Mouse (Mus musculus) hindbrain, embryonic 13.5 days (tissue): ENCODE results near the gene Arhgef28. TPM values are rescaled to one million over a fixed set of nuclear protein-coding genes. Genes with fewer than 3 reads are reported as not detected.

ENCODE experiments used
- ATAC-seq: fragments of 200-750 bp; cut with Nextera tagmentation; 2 replicates; pipeline ENCODE4 v1.8.0; 2017; ENCODE audit warnings: moderate TSS enrichment; ENCODE audit not compliant: low FRiP score
- H3K27ac ChIP-seq: fragments of 300-500 bp; sonication (generic); 2 replicates; pipeline ENCODE4 v1.5.1; 2015; ENCODE audit warnings: inconsistent platforms, mild to moderate bottlenecking, moderate library complexity
- H3K27me3 ChIP-seq: fragments of 300-500 bp; sonication (generic); 2 replicates; pipeline ENCODE4 v1.6.1; 2015; ENCODE audit warnings: mild to moderate bottlenecking, inconsistent platforms
- H3K36me3 ChIP-seq: fragments of 300-500 bp; sonication (generic); 2 replicates; pipeline ENCODE4 v1.6.1; 2015; ENCODE audit warnings: mild to moderate bottlenecking, inconsistent platforms
- H3K4me1 ChIP-seq: fragments of 300-500 bp; sonication (generic); replicated peaks from 2 replicates; pipeline ENCODE4 v1.6.1; 2015; ENCODE audit warnings: inconsistent platforms
- H3K4me2 ChIP-seq: fragments of 300-500 bp; sonication (generic); 2 replicates; pipeline ENCODE4 v1.6.1; 2015; ENCODE audit warnings: inconsistent platforms, mild to moderate bottlenecking, moderate library complexity
- H3K4me3 ChIP-seq: fragments of 300-500 bp; sonication (generic); 2 replicates; pipeline ENCODE4 v1.5.1; 2015; ENCODE audit warnings: mild to moderate bottlenecking, inconsistent platforms
- H3K9ac ChIP-seq: fragments of 300-500 bp; sonication (generic); 2 replicates; pipeline ENCODE4 v1.6.1; 2015; ENCODE audit warnings: mild to moderate bottlenecking, inconsistent platforms
- H3K9me3 ChIP-seq: fragments of 300-500 bp; sonication (generic); 2 replicates; pipeline ENCODE4 v1.6.1; 2016; ENCODE audit warnings: inconsistent platforms
- WGBS: fragments of 180-500 bp; shearing (Covaris S2); methylation state at CpG from one replicate; pipeline ENCODE4 v1.1.7; 2015; 5-methylcytosine and 5-hydroxymethylcytosine counted together
- polyA plus RNA-seq: library from polyadenylated mRNA; unstranded; fragments of >200 nt; fragmentation: Nextera tagmentation; extraction: Ambion mirVana; gene quantifications from 2 replicates; pipeline ENCODE4 v1.2.1, GENCODE M21; 2015

Gene Arhgef28
- polyA plus RNA-seq, 1 experiment from 2014 or later: 15.9 TPM

DNA sequence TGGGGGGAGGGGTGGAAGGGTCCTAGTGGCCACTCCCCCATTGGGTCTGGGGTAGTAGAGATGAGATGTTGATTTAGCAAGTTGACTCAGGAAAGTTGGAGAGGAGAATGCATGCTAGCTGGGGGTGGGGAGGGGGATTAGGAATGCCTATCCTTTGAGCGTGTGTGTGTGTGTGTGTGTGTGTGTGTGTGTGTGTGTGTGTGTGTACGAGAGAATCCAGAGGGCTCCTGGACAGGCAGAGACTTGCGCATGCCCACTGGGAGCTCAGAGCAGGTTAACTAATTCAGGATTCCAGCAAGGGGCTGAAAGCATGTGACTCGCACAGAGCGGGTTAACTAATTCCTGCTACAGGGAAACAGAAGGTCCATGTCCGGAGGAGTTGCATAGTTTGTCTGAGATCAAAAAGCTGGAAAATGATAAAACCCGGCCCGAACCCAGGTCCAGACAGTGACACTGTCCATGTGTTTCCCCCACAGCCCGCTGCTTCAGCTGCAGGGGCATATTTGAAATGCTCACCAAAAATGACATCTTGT, 241.3 kb downstream of the Arhgef28 start:
- no peak overlapping the region for H3K27ac ChIP-seq
- no peak overlapping the region for H3K4me3 ChIP-seq
- no peak overlapping the region for H3K9ac ChIP-seq
- no peaks in the 10 kb centered on the region for H3K9me3 ChIP-seq
- H3K4me2 ChIP-seq: no peak overlapping the region
- H3K4me1 ChIP-seq: no peaks in the 10 kb centered on the region
- no peak for ATAC-seq
- H3K27me3 ChIP-seq: 0 out of 2 replicates have a peak, but pooled peaks cover 3% of the 10 kb centered on the region
- peaks cover 6% of the 10 kb centered on the region; the same call in 1 of the 2 replicates for H3K36me3 ChIP-seq
- 61% methylated on average over 9 of the region's 9 CpGs for WGBS

DNA sequence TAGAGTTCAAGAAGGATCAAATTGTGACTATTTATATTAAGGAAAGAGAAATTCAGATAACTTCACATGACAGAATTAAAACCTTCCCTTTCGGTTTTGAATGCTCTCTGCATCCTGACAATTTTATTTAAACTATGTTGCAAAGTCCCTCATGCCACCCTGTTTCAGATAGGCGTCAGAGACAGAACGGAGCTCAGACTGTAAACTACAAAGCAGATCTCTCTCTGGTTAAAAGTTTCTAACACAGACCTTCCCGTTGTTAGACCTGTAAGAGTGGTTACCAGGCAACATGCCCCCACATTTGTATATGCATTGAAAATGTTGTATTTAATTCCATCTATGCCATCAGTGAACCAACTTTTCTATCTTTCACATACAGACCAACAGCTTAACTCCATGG, 246.1 kb downstream of the Arhgef28 start:
- no peak overlapping the region for H3K27ac ChIP-seq
- 69% methylated on average over 4 of the region's 4 CpGs for WGBS
- peaks cover 15% of the 10 kb centered on the region for H3K4me1 ChIP-seq
- H3K9ac ChIP-seq: no peak overlapping the region
- peaks cover 7% of the 10 kb centered on the region; the same call in 1 of the 2 replicates for H3K27me3 ChIP-seq
- no peak for ATAC-seq
- H3K9me3 ChIP-seq: no peaks in the 10 kb centered on the region
- no peak overlapping the region for H3K4me2 ChIP-seq
- H3K36me3 ChIP-seq: no peaks in the 10 kb centered on the region; the same call in 1 of the 2 replicates
- H3K4me3 ChIP-seq: no peak overlapping the region

DNA sequence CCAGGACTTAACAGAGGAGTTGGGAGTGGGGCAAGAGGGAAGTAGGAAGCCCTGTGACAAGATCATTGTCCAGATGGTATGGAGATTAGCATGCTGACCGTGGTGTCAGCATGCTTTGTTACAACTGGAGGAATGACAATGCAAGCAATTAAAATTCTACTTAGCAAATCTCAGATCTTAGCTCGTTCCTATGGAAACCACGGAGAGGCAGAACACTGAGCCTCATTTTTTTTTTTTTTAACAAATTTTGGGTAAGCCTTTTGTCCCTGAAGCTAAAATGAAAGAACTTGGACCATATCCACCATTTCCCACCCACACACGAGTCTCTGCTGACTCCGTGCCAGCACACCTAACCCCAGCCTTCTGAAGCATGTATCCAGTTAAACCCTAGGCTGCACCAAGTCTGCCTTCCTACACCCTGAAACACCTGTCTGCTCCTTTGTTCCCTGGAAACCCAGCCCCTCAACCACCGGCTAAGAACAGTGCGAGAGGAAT, 246.8 kb downstream of the Arhgef28 start:
- no peak overlapping the region for H3K9ac ChIP-seq
- no peak overlapping the region for H3K4me2 ChIP-seq
- H3K27ac ChIP-seq: no peak overlapping the region
- H3K9me3 ChIP-seq: no peaks in the 10 kb centered on the region
- peaks cover 15% of the 10 kb centered on the region for H3K4me1 ChIP-seq
- H3K4me3 ChIP-seq: no peak overlapping the region
- no peaks in the 10 kb centered on the region; the same call in 1 of the 2 replicates for H3K36me3 ChIP-seq
- H3K27me3 ChIP-seq: peaks cover 7% of the 10 kb centered on the region; the same call in 1 of the 2 replicates
- WGBS: 12% methylated on average over 7 of the region's 7 CpGs
- peak; percentile 57; the same call in 1 of the 2 replicates for ATAC-seq

DNA sequence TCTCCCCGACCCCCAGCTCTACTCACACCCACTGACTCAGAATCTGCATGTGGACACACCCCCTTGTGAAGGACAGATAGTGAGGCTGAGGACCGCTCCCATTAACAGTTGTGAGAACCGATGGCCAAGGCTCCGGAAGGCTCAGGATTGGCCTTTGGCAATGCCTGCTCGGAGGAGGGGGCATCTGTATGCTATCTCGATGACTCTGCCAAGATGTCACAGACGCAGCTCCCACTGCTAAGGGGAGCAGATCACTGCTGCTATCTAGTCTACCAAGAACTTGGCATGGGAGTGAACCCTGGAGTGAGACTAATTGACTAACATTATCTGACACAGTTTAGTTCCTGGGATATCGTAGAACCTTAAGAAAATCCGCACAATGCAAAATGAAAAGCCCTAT, 250.5 kb downstream of the Arhgef28 start:
- no peak overlapping the region for H3K4me3 ChIP-seq
- no peaks in the 10 kb centered on the region for H3K9me3 ChIP-seq
- peaks cover 15% of the 10 kb centered on the region for H3K4me1 ChIP-seq
- H3K27ac ChIP-seq: no peak overlapping the region
- ATAC-seq: no peak
- no peak overlapping the region for H3K4me2 ChIP-seq
- H3K36me3 ChIP-seq: peaks cover 4% of the 10 kb centered on the region
- WGBS: 45% methylated on average over 9 of the region's 9 CpGs
- H3K27me3 ChIP-seq: peaks cover 4% of the 10 kb centered on the region; the same call in 1 of the 2 replicates
- H3K9ac ChIP-seq: no peak overlapping the region

DNA sequence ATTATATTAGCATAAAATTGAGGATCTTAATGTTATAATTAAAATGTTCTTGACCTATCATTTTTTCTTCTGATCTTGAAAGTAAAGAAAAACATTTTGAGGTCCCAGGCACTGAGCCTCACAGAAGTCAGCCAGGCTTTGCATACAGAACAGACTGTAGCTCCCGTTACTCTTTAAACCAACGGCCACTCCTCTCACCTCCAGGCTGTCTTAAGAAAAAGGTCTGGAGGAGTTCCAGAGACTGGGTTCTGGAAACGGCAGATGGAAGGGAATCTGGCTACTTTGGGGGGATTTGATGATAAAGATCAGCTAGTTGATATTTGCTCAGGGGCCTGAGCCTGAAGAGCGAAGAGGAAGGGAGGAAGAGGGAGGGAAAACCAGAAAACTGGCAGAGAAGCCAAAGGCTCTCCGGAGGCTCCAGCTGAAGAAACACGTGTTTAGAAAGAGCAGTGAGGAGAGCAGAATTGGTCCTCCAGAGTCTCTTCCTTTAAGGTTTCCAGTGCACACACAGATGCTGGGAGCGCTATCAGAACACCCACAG, 251.2 kb downstream of the Arhgef28 start:
- Histone ChIP-seq H3K27ac (no peak overlapping the region), H3K9ac (no peak overlapping the region), H3K36me3 (peaks cover 4% of the 10 kb centered on the region), H3K4me2 (no peak overlapping the region), H3K27me3 (peaks cover 3% of the 10 kb centered on the region; the same call in 1 of the 2 replicates), H3K9me3 (no peaks in the 10 kb centered on the region), H3K4me1 (peaks cover 15% of the 10 kb centered on the region), H3K4me3 (no peak overlapping the region)
- WGBS: 44% methylated on average over 7 of the region's 7 CpGs
- ATAC-seq: no peak

DNA sequence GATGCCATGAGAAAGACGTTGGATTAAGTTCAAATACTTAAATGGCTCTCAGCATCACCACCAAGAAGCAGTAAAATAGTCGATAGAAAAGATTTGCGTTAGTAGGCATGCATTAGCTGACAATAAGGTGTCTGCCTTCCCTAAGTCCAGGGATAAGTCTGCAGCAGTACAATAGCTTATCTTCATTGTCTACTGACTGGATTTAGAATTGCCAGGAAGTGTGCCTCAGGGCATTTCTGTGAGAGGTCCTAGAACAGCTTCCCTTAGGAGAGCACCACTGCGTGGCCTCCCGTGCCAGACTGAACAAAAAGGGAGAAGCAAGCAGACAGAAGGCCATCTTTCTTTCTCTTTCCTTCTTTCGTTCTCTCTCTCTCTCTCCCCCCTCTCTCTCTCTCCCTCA, 252.2 kb downstream of the Arhgef28 start:
- H3K9me3 ChIP-seq: no peaks in the 10 kb centered on the region

DNA sequence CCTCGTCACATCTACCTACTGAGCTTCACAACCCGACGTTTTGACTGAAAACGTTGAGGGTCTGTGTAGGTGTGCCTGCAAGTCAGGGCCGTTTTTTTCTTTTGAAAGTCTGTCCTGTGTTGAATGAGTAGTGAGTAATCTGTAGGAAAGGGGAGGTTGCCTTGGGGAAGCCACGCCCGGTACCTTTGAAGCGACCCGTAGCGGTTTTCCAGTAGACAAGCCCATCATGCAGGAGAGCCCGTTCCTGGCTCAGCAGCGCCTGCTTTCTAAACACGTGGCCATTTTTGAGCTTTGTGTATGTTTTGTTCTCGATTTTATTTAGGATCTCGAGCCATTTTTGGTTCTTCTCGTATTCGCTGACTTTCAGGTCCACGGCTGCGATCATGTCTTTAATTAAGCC, 252.7 kb downstream of the Arhgef28 start:
- Histone ChIP-seq H3K4me3 (no peak overlapping the region), H3K4me2 (no peak overlapping the region), H3K4me1 (peaks cover 5% of the 10 kb centered on the region), H3K9ac (no peak overlapping the region), H3K9me3 (no peaks in the 10 kb centered on the region), H3K27ac (no peak overlapping the region), H3K27me3 (peaks cover 3% of the 10 kb centered on the region; the same call in 1 of the 2 replicates), H3K36me3 (peaks cover 4% of the 10 kb centered on the region)
- ATAC-seq: no peak
- 91% methylated on average over 19 of the region's 19 CpGs for WGBS

More for the DNA sequence above, 252.2 kb downstream of the Arhgef28 start:
- H3K27me3 ChIP-seq: peaks cover 3% of the 10 kb centered on the region; the same call in 1 of the 2 replicates
- no peak overlapping the region for H3K9ac ChIP-seq
- no peak overlapping the region for H3K4me2 ChIP-seq
- no peak overlapping the region for H3K4me3 ChIP-seq
- no peak overlapping the region for H3K27ac ChIP-seq
- 56% methylated on average over 6 of the region's 6 CpGs for WGBS
- peaks cover 4% of the 10 kb centered on the region for H3K36me3 ChIP-seq
- H3K4me1 ChIP-seq: peaks cover 8% of the 10 kb centered on the region
- no peak for ATAC-seq

DNA sequence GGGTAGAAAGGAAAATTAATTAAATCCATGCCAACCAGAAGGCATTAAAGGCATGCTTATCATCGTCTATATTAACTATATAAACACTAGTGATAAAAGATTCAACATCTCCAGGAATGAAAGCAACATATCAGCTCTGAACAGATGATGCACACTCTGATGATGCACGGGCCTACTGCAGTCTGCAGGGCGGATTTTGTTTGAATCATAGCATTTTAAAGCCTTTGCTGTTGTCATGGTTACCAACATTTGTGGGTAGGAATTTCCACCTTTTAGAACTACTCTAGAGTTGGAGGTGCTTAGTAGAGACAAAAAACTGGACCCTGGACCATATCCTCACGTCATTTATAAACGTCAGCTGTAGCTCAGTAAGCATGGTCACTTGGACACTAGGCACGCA, 257.4 kb downstream of the Arhgef28 start:
- H3K9me3 ChIP-seq: no peaks in the 10 kb centered on the region
- no peaks in the 10 kb centered on the region for H3K4me1 ChIP-seq
- H3K36me3 ChIP-seq: peaks cover 6% of the 10 kb centered on the region
- no peaks in the 10 kb centered on the region for H3K27me3 ChIP-seq
- WGBS: 78% methylated on average over 6 of the region's 6 CpGs
- H3K27ac ChIP-seq: no peak overlapping the region
- ATAC-seq: no peak
- no peak overlapping the region for H3K4me2 ChIP-seq
- no peak overlapping the region for H3K4me3 ChIP-seq
- H3K9ac ChIP-seq: no peak overlapping the region

DNA sequence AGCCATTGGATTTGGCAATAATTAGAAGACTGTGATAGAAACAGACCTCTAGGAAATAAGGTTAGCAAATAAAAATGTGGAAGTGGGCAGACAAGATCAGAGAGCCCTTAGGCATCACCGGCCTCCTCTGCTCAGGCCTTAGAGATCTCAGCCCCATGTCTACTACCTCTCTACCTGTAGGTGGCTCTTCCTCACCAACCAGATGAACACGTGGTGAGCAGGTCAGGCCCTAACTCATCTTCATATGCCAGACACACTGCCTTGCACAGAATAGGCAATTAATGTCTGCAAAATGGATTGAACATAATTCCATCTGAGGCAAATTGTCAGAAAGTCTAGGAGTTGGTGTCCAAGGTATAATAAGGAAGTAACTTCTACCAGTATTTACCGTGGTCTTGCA, 258.6 kb downstream of the Arhgef28 start:
- WGBS: 78% methylated on average over 3 of the region's 3 CpGs
- Histone ChIP-seq H3K27me3 (no peaks in the 10 kb centered on the region), H3K36me3 (0 out of 2 replicates have a peak, but pooled peaks cover 2% of the 10 kb centered on the region), H3K9me3 (no peaks in the 10 kb centered on the region), H3K9ac (no peak overlapping the region), H3K4me3 (no peak overlapping the region), H3K27ac (no peak overlapping the region), H3K4me1 (no peaks in the 10 kb centered on the region), H3K4me2 (no peak overlapping the region)
- ATAC-seq: no peak

DNA sequence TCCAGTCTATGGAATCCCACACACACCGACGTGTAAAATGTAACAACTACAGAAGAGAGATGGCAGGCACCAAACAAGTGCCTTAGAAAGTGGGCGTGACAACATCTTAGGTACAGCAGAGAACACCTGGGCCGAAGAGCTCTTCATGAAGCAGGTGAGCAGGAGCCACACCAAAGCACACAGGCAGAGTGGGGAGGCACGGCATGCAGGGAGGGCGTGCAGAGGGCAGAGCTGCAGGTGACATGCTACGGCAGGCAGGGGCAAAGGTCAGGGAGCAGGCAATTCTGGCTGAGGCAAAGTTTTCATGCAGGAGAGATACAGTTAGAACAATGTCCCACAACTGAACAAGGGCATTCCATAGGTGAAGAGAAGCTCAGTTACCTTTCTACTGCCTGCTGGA, 259.8 kb downstream of the Arhgef28 start:
- ATAC-seq: no peak
- no peak overlapping the region for H3K27ac ChIP-seq
- H3K4me3 ChIP-seq: no peak overlapping the region
- no peaks in the 10 kb centered on the region for H3K27me3 ChIP-seq
- H3K9me3 ChIP-seq: no peaks in the 10 kb centered on the region
- H3K9ac ChIP-seq: no peak overlapping the region
- 92% methylated on average over 7 of the region's 7 CpGs for WGBS
- H3K4me1 ChIP-seq: no peaks in the 10 kb centered on the region
- 0 out of 2 replicates have a peak, but pooled peaks cover 2% of the 10 kb centered on the region for H3K36me3 ChIP-seq
- H3K4me2 ChIP-seq: no peak overlapping the region

DNA sequence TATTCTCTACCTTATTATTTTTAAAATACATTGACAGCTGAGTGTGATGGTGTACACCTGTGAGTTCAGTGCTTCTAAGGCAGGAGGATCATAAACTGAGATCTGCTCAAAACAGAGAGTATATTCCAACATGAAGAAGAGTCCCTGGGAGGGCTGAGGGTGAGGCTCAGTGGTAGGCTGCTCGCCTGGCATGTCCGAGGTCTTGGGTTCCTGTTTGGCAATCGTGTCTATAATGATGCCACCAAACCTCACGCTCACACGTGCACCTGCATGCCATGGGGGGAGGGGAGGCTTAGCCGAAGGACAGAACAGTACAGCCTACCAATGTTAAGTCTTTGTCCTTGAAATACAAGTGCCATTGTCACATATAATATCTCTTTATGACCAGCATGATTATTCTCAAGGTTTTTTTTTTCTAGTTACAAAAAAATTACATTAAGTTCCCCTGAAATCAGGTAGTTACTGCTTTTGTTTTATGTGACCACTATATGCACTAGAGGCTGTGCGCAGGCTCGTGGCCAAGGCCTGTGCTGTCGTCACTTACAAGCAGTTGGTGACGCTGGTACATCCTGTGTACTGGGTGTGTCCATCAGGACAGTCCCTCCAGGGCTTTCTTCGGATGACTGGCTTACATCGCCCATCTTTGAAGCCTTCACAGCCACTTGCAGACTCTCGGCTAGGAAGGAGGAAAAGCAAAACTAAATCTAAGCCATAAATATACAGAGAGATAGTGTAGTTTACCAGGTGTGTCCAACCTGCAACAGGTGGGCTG, 264.1 kb downstream of the Arhgef28 start:
- ATAC-seq: no peak
- WGBS: 92% methylated on average over 13 of the region's 13 CpGs
- H3K9me3 ChIP-seq: no peaks in the 10 kb centered on the region

DNA sequence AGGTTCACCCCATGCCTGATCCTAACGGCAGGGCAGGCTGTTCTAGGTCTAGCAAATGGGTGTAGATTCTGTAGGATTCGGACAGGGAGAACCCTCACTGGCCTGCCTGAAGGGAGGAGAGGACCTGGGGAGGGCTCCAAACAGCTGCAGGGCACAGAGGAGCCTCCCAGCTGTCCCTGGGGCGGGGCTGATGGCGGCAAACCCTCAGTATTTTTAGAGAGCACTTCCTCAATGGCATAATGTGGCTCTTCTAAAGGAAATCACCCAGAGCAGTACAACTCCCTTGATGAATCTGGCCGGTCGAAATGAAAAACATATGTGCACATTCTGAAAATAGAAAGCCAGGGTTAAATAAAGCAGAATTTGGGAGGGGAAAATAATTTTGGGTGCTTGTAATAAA, 265.1 kb downstream of the Arhgef28 start:
- Histone ChIP-seq H3K4me3 (no peak overlapping the region), H3K27ac (no peak overlapping the region), H3K9ac (no peak overlapping the region), H3K4me1 (peaks cover 10% of the 10 kb centered on the region), H3K4me2 (no peak overlapping the region), H3K27me3 (0 out of 2 replicates have a peak, but pooled peaks cover 3% of the 10 kb centered on the region), H3K9me3 (no peaks in the 10 kb centered on the region), H3K36me3 (0 out of 2 replicates have a peak, but pooled peaks cover 2% of the 10 kb centered on the region)
- no peak for ATAC-seq
- WGBS: 78% methylated on average over 6 of the region's 6 CpGs

More for the DNA sequence above, 264.1 kb downstream of the Arhgef28 start:
- no peak overlapping the region for H3K4me2 ChIP-seq
- H3K27ac ChIP-seq: no peak overlapping the region
- H3K27me3 ChIP-seq: no peaks in the 10 kb centered on the region
- H3K36me3 ChIP-seq: 0 out of 2 replicates have a peak, but pooled peaks cover 2% of the 10 kb centered on the region
- no peak overlapping the region for H3K9ac ChIP-seq
- H3K4me1 ChIP-seq: peaks cover 10% of the 10 kb centered on the region
- no peak overlapping the region for H3K4me3 ChIP-seq
